Mouse (Mus musculus): Measurements from ENCODE around the gene Clptm1l.

The Clptm1l gene

DNA sequence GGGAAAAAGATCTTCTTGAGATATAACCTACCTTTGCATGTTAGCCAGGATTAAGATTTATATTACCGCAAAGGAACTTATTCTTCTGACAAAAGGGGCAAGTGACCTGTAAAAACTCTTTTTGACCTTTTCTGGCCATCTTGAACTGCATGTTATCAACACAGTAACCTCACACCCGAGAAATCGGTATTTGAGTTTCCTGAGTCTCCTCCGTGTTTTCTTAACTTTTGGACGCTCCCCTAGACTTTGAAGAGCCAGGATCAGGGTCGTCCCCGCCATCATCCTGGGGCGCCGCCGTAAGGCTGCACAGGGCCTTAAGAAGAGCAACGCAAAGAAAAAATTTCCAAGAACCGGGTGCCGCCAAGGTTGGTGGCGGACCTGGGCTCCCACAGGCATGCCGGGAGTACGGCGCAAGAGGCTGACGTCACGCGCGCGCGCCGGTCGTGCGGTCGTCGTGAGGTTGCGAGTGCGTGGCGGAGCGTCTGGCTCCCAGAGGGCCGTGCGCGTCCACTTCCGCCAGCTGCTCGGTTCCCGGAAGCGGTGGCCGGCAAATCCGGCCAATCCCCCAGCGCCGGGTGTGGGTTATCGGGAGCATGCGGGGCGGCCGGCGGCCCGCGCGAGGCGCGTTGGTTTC lies at the start of gene Clptm1l:
Clptm1l (plus strand) TSS at position 485 of the 634 bp plus-strand sequence.
- DNase-seq (ENCODE audit: low read depth) = peak; percentile 96

DNA sequence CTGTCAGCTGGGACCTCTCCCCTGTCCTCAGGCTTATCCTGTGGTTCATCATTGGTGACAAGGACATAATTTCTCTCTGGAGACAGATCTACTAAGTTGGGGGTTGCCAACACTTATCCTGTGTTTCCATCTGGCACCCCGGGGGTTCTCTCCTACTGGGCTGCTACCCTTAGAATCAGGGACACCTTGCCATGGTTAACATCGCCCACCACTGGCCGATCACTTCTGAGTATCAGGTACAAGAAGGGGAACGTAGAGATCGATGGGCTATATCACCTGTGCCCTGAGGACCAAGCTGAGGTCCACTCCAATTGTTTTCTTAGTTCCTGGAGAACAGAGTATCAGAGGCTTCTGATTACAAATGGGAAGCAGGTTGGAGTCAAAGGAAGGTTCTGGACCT lies 39.6 kb upstream of the Clptm1l start:
- no peak for DNase-seq (ENCODE audit: low read depth)

DNA sequence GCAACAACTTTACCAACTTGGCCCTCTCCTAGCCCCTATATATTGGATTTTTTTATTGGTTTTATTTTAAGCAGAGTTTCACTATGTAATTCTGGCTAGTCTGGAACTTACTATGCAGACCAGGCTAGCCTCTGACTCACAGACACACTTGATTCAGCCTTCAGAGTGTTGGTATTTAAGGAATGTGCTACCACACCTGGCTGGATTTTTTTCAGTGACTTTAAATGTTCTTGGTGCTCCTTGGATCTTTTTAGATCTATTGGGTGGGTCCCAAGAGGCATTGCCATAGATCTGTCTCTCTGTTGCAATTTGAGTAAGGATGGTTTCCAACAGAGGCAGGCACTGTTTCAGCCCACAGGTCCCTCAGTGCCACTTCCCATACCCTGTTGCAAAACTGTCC lies 28.8 kb upstream of the Clptm1l start:
- no peak for DNase-seq (ENCODE audit: low read depth)

DNA sequence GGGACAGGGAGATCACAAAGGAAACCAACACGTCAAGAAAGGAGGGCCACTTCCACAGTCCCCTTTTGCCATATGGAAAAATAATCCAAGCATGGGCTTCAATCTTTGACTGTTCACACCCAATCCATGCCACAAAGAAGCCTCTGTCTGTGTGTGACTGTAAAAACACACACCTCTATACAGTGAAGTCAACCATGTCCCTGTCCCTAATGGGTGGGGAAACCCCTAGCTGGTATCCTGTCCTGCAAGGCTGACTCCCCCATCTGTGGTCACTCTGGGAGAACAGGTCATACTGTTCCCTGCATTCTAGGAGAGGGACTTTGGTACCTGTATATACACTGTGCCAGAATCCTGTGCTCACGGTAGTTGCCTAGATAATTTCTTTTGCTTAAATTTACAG lies 26.5 kb upstream of the Clptm1l start:
- no peak for DNase-seq (ENCODE audit: low read depth)

DNA sequence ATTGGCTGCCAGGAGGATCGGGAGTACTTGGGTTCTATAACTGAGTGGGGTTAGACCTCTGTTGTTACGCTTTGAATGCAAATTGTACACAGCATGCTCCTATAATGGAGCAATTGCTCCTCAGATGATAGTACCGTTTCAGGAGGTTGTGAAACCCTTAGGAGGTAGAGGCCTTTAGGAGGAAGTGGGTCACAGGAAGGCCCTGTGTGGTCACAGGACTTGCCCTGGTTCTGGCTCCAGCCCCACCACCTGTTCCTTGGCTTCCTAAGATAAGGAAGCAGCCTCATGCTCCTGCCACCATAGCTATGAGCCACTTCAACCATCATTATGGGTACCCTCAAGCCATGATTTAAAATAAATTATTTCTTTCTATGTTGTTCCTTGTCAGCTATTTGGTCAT lies 12.3 kb upstream of the Clptm1l start:
- DNase-seq (ENCODE audit: low read depth) = no peak

DNA sequence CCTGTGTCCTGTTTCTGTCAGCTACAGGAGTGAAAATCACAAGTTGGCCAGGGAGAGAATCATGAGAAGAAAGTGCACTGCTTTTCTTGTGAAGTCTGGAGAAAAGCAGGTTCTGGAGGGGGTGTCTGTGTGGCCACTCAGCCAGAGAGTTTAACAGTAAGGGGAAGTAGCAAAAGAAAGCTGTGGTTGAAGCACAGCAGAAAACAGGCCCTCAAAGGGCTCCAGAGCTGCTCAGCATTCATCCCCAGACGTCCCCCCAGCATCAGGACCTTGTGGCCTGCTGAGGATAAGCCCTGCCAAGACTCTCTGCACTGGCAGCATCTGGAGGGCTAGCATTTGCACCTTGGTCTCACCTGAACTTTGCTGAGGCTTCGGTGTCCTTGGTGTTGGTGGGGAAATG lies 11.3 kb upstream of the Clptm1l start:
- no peak for DNase-seq (ENCODE audit: low read depth)

DNA sequence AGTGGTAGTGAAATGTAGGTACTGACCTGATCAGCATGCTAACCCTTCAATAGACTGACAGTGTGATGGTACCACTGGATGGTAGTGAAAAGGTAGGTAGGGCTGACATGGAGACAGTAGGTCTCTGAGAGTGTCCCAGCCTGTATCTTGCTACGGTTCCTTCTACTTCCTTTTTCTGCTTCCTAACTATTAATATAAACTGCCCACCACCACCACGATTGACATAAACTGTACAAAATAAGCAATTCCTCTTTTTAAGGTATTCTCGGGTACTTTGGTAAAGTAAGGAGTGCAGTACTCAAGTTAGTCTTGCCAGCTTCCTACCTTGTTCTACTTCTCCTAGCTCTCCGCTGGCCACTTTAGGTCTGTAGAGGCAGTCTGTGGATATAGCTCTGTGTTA lies 7.5 kb upstream of the Clptm1l start:
- DNase-seq (ENCODE audit: low read depth) = no peak

DNA sequence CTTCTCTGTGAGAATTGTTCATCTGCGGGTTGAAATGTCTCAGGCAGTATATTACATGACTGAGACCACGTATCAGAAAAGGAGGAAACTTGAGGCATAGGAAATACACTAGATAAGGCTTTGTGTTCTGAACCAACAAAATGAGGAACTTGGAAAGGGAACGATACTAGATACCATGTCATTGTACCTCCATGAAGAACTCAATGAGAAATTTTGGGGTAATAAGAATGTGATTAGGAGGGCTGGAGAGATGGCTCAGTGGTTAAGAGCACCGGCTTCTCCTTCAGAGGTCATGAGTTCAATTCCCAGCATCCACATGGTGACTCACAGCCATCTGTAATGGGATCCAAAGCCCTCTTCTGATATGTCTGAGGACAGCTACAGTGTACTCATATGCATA lies 3.6 kb upstream of the Clptm1l start:
- no peak for DNase-seq (ENCODE audit: low read depth)

DNA sequence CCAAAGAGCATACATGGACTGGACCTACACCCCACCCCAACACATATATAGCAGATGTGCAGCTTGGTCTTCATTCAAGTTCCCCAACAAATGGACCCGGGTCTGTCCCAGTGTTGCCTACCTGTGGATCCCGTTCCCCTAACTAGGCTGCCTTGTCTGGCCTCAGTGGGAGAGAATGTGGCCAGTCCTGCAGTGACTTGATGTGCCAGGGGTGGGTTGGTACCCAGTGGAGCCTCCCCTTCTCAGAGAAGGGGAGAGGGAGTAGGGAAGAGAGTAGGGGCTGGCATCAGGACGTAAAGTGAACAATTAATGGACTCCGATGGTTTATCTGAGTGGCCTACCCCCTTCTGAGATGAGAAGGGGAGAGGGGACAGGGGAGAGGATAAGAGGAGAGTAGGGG lies 760 bp upstream of the Clptm1l start:
- DNase-seq (ENCODE audit: low read depth) = peak; percentile 2

DNA sequence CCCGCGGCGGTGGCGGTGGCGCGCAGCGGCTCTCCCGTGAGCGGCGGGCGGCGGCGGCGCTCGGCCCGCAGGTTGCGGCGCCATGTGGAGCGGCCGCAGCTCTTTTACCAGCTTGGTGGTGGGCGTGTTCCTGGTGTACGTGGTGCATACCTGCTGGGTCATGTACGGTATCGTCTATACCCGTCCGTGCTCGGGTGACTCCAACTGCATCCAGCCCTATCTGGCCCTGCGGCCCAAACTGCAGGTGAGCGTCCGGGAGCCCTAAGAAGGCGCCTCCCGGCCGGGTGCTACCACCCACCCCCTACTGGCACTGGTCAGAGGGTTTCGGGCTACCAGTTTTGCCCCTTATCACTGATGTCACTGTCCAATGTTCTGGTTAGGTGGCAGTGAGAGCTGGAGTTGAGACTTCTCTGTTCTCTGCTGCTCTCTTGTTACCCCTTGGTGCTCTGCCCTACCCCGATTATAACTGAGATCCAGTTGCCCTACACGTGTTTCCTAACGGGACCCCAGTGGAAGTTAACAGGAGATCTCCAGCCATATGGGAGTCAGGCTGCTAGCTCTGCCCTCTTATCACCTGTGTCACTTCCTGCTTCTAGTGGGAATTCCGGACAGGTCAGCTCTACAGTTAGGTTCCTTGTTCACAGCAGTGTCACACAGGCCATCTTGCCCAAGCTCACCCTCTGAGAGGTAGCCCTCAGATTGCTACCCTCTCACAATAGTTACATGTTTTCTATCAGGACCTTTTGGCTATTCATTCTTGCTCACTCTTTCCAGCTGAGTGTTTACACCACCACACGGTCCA lies 551 bp downstream of the Clptm1l start:
- DNase-seq (ENCODE audit: low read depth) = no peak

DNA sequence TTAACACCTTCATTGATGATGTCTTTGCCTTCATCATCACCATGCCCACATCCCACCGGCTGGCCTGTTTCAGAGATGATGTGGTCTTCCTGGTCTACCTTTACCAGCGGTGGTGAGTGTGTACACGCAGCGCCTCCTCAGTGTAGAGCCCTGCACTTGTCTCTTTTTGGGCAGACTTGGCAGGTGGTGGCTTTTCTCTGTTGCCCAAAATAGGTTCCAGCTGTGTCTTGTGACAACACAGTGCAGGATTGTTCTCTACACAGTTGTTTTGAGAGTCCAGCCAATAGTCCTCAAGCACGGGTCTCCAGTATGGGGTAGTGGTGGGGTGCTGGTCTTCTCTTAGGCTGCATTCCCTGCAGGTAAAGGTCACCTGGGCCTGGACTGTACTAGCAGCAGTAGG lies 14.6 kb downstream of the Clptm1l start:
- DNase-seq (ENCODE audit: low read depth) = no peak

DNA sequence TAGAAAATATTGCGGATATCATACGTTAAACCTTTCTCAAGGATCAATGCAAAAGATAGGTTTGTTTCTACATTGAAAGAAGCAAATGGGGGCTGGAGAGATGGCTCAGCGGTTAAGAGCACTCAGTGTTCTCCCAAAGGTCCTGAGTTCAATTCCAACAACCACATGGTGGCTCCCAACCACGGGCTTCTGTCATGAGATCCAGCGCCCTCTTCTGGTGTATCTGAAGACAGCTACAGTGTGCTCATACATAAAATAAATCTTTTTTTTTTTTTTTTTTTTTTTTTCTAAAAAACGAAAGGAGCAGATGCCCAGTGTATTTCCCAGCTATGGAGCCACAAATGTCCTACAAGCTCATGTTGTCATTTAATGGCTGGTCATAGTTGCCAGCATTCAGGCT lies 16.8 kb downstream of the Clptm1l start:
- peak; percentile 55 for DNase-seq (ENCODE audit: low read depth)

DNA sequence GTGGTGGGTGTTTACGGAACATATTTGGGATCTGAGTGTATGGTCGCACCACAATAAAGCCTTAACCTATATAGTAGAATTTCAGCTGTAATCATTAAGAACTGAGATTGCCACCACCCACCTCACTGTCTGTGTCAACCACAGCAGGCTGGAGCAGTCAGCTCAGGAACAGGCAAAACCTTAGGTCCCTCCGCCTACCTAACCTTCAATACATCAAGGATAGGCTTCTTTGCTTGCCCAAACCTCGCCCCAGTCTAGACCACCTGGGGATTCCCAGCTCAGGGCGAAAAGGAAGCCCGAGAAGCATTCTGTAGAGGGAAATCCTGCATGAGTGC lies 22.6 kb downstream of the Clptm1l start:
- no peak for DNase-seq (ENCODE audit: low read depth)

DNA sequence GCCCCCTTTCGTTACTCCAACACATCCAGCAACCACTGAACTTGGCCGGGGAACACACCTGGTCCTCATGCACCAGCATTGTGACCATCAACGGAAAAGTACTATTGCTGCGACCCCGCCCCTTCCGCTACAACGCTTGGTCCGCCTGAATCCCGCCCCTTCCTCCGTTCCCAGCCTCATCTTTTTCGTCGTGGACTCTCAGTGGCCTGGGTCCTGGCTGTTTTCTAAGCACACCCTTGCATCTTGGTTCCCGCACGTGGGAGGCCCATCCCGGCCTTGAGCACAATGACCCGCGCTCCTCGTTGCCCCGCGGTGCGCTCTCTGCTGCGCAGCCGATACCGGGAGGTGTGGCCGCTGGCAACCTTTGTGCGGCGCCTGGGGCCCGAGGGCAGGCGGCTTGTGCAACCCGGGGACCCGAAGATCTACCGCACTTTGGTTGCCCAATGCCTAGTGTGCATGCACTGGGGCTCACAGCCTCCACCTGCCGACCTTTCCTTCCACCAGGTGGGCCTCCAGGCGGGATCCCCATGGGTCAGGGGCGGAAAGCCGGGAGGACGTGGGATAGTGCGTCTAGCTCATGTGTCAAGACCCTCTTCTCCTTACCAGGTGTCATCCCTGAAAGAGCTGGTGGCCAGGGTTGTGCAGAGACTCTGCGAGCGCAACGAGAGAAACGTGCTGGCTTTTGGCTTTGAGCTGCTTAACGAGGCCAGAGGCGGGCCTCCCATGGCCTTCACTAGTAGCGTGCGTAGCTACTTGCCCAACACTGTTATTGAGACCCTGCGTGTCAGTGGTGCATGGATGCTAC lies 23.1 kb downstream of the Clptm1l start, which contains the start of gene Tert:
Tert (plus strand) TSS at position 167 of the 805 bp plus-strand sequence.
- DNase-seq (ENCODE audit: low read depth) = peak; percentile 63

DNA sequence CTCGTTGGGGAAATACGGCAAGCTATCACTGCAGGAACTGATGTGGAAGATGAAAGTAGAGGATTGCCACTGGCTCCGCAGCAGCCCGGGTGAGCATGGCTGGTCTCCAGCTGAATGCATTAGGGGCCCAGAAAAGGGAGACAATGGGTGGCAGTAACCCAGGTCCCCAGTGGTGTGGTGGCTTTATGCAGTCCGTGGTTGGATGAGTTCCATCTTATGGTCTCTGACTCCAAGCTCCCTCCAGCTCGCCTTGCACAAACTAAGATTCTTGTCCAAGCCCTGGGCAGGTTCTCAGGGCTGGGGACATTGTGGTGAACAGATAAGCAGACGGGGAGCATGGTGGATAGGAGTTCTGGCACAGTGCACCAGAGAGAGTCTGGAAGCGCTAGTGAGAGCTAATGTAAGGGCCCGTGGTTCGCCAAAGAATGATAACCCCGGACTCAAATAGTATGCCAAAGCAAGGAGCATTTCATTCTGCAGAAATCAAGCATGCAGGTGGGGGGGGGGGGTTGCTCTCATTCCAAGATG lies 24.8 kb downstream of the Clptm1l start:
- no peak for DNase-seq (ENCODE audit: low read depth)

DNA sequence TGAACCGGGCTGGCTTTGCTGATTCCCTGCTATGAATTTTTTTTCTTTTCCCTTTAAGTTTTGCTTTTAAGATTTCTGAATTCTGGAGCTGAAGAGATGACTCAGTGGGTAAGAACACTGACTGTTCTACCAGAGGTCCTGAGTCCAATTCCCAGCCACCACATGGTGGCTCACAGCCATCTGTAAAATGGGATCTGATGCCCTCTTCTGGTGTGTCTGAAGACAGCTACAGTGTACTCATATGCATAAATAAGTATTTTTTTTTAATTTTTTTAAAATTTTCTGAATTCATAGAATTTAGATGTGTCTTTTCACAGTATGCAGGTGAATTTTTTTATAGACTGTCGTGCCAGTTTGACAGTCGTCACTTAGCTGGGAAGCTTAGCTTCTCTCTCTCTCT lies 28.0 kb downstream of the Clptm1l start:
- DNase-seq (ENCODE audit: low read depth) = peak; percentile 48

DNA sequence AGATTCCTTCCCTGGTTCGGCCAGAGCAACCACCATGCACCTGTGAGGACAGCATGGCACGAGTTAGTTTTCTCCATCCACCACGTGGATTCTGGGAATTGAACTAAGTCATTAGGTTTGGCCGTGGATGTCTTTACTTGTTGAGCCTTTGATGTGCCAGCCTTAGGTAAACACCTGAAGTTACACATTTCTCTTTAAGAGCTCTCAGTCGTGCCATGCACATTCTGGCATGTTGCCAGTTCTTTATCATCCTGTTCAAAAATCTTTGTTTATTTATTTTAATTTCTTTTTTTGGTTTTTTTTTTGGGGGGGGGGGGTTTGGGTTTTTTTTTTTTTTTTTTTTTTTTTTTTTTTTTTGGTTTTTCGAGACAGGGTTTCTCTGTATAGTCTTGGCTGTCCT lies 34.0 kb downstream of the Clptm1l start:
- DNase-seq (ENCODE audit: low read depth) = peak; percentile 5

DNA sequence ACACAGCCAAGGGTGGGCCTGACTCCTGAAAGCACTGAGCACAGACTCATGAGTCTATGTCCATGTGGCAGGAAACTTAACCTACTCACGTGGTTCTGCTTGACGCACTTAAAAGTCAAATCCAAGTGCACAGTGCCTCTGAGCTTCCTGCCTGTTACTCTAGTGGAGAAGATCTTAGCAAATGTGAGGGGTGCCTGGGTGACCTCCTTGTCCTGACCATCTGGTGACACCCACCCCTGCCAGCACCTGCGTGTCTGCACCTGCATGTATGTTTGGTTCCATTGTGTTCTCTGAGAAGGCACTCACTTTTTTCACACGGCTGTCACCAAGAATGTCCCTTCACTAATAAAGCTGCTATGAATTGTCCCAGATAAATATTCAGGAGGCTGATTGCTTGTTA lies 37.5 kb downstream of the Clptm1l start:
- DNase-seq (ENCODE audit: low read depth) = no peak

DNA sequence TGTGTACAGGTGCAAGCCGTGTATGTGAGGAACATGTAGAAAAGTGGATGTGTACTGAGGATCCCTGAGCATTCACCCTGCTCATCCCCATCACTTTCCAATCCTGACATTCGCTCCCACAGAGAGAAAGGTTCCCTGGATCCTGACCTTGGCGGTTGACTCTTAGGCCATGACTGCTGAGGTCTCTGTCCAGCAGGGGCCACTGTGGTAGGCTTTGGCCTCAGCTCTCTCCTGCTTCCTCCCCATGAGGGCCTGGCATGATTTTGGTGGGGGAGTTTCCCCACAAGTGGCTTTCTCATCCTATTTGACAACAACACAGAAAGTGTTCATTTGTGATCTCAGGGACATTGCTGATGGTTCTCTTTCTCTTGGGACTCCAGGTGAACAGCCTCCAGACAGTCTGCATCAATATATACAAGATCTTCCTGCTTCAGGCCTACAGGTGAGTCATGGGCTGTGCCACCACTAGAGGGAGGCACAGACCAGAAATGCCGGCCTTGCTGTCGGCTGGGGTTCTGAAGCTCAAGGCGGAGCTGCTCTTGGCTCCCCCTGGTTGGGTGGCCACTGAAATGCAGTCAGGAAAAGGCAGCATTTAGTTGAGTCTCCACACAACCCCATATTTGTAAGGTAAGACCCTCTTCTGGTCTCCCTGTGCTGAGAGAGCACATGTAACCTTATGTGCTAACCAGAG lies 42.7 kb downstream of the Clptm1l start:
- peak; percentile 78 for DNase-seq (ENCODE audit: low read depth)

DNA sequence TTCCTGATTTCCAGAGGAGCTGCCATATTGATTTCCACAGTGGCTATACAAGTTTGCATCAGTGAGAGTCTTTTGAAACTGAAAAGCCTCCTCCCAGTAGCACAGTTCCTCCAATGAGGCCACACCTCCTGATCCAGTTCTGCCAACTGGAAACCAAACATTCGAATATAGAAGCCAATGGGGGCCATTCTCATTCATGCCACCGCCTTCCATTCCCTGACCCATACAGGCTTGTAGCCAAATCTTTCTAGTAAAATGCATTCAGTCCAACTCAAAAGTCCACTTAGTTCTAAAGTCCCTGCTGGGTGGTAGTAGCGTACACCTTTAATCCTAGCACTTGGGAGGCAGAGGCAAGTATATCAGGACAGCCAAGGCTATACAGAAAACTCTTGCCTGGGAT lies 49.5 kb downstream of the Clptm1l start:
- DNase-seq (ENCODE audit: low read depth) = no peak

DNA sequence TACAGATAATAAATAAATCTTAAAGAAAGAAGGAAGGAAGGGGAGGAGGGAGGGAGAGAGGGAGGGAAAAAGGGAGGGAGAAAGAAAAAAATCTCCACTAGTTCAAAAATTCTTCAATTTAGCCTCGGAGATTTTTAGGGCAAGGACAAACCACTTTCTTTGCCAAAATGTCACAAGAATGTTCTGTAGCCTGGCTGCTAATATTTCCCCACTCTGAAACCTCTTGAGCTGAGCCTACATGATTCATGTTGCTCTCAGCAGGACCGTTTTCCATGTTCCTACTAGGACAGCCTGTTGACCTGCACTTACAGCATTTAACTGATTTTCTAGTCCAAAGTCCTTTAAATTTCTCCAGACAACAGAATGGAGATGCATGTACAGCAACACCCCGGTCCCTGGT lies 51.2 kb downstream of the Clptm1l start:
- DNase-seq (ENCODE audit: low read depth) = no peak

DNA sequence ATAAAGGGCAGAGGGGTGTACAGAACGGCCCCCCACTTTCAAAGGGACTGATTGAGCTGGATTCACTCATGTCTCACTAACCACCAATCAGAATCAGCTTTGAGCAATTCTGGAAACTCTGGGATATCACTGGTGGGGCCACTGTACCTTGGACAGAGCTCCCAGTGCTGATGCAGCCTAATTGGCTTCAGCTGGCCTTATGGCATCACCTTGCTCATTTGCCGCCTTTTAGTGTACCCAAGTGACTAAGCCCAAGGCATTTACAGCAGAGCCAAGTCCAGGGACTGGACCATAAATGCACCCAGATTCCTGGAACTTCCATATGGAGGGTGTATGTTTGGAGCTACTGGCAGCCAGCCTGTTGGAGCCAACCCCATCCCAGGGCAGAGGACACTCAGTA lies 55.1 kb downstream of the Clptm1l start:
- peak; percentile 16 for DNase-seq (ENCODE audit: low read depth)
